Comparison of ENCODE assay signal across 11 mouse cellular contexts in the genomic region with DNA sequence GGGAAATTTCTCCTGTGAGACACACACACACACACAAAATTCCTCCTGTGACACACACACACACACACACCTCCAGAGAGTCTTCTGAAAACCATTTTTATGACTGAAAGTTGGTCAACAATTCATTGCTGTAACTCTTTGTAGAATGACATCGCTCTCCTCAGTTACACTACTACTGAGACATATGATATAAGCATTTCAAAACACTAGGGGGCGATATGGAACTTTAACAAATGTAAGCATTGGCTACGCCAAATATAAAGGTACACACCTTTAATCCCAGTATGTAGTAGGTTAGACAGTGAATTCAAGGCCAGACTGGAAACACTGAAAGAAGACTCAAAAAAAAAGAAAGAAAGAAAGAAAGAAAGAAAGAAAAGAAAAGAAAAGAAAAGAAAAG. TPM values are rescaled to one million over a fixed set of nuclear protein-coding genes. Genes with fewer than 3 reads are reported as not detected.
DNase-seq lines count a peak whose midpoint lies in the region; ATAC-seq and TF ChIP-seq lines count a peak whose summit lies in the region.
"Had no signal": no experiment of that assay in that cellular context is flagged by ENCODE, and none has a peak within 500 bp of the region (broad histone marks: within the 10 kb centered on the region; RNA-seq: fewer than 3 reads in every experiment).

No protein-coding gene starts in this region.

- WGBS in large intestine, adult 2 months, result 22% methylated on average over 3 of the region's 3 CpGs

- H3K4me3 ChIP-seq in gastrocnemius, adult 2 months, result no peak overlapping the region
- H3K4me3 ChIP-seq: erythroblast, embryonic 14.5 days had no signal

- intact Hi-C loops in gastrocnemius, adult 2 months (cut with DNase I), result no loop called here

- CTCF ChIA-PET in Patski (lab: Charles Lee), result no interaction called here

- H3K27ac ChIP-seq in gastrocnemius, adult 2 months, result no peak overlapping the region

- POLR2A ChIA-PET in Patski (lab: Charles Lee), result no interaction called here

- no peaks in the 10 kb centered on the region for H3K27me3 ChIP-seq in Patski

- in situ Hi-C loops in Patski (cut with MboI; ENCODE audit: low pct_unique_long_range_greater_than_20kb), result no loop called here

- peak; percentile 54 for TF ChIP-seq CTCF in gastrocnemius, adult 2 months (IDR thresholded peaks at IDR 0.05)
- peak; percentile 32 for TF ChIP-seq CTCF in Patski (IDR thresholded peaks at IDR 0.05)

- ATAC-seq in Patski, result no peak

- DNase-seq in gastrocnemius, adult 2 months, result no peak
- DNase-seq in gastrocnemius, postnatal 4 days (ENCODE audit: low spot score in 2 of 2), result no peak
- DNase-seq in 3T3-L1 (ENCODE audit: low read depth, low spot score) (peak; percentile 68), Patski (ENCODE audit: low read depth, low spot score) (no peak)
- peak; percentile 32 for DNase-seq in large intestine, adult 2 months (ENCODE audit: low read depth, low spot score)
- DNase-seq in right cerebral cortex, postnatal 14 days, result no peak
- no peak for DNase-seq in Muller cell, postnatal 12 days (ENCODE audit: inconsistent ontology term)
- no peak for DNase-seq in kidney, adult 11 months
- DNase-seq: kidney, postnatal 4 days; thymus, postnatal 25 days had no signal

RNA-seq across cellular contexts. Expression of a gene that starts 18.7 kb away (rescaled TPM):
- 10 to 100 TPM; 18.0 to 21.0 TPM for total RNA-seq in gastrocnemius, adult 2 months (2021)
- total RNA-seq in gastrocnemius, postnatal 4 days (2021), result 10 to 100 TPM; 40.4 to 41.8 TPM
- 23.2 TPM for polyA plus RNA-seq in Patski (2021)
- polyA plus RNA-seq in large intestine, adult 2 months (2012; rRNA removed), result 2.7 and 6.2 TPM in 2 replicates

Comparison
In these comparisons a context has a peak if more than half of its experiments do, and no peak if none do; other contexts are left out.
1. DNase-seq: peak in 3T3-L1 (single experiment) and large intestine, adult 2 months (single experiment); none in gastrocnemius, adult 2 months (single experiment), gastrocnemius, postnatal 4 days (0 of 2), Patski (single experiment), right cerebral cortex, postnatal 14 days (single experiment), Muller cell, postnatal 12 days (single experiment) and kidney, adult 11 months (single experiment).